Mouse (Mus musculus): Measurements from ENCODE around the gene Cemip2.

The Cemip2 gene

DNA sequence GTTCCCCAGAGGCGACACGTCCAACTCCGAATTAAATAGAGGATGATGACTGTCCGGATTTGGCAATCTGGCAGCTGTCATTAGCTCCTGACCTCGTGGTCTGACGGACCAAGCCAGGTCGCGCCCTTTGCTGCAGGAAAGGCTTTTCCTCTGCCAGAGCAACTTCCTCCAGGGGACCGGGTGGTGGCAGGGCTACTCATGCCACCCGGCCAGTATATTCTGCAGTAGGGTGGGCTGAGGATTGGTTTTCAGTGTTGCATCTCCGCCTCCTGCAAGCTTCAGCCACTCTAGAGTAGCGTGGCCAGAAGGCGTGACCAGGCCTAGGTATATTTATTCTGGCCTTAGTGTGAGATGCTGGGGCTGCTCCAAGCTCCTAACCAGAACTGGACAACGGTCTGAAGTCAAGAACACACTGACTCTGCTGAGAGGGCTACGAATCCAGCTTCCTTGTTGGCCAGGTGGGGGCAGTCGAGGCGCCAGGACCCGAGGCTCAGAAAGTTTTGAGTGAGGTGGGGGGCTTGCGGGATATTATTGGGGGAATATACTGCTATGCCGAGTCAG, 891 bp upstream of the Cemip2 start:
- in situ Hi-C loops (cut with MseI, MboI): no loop called here

GRCm38 (mm10) chr19:21779106-21779505, 964 bp downstream of the Cemip2 start:
- in situ Hi-C loops (cut with MseI, MboI): no loop called here

- in situ Hi-C loops (cut with MseI, MboI): no loop called here
These were observed 2.5 kb downstream of the Cemip2 start for GRCm38 (mm10) chr19:21780663-21781062.

GRCm38 (mm10) chr19:21781066-21781786, 3.1 kb downstream of the Cemip2 start:
- in situ Hi-C loops (cut with MseI, MboI): no loop called here

GRCm38 (mm10) chr19:21781787-21782432, 3.8 kb downstream of the Cemip2 start:
- in situ Hi-C loops (cut with MseI, MboI): no loop called here

GRCm38 (mm10) chr19:21783717-21784116, 5.6 kb downstream of the Cemip2 start:
- in situ Hi-C loops (cut with MseI, MboI): no loop called here

- in situ Hi-C loops (cut with MseI, MboI): no loop called here
These were observed 6.4 kb downstream of the Cemip2 start for GRCm38 (mm10) chr19:21784331-21785131.

GRCm38 (mm10) chr19:21785132-21785528, 7.0 kb downstream of the Cemip2 start:
- in situ Hi-C loops (cut with MseI, MboI): no loop called here

DNA sequence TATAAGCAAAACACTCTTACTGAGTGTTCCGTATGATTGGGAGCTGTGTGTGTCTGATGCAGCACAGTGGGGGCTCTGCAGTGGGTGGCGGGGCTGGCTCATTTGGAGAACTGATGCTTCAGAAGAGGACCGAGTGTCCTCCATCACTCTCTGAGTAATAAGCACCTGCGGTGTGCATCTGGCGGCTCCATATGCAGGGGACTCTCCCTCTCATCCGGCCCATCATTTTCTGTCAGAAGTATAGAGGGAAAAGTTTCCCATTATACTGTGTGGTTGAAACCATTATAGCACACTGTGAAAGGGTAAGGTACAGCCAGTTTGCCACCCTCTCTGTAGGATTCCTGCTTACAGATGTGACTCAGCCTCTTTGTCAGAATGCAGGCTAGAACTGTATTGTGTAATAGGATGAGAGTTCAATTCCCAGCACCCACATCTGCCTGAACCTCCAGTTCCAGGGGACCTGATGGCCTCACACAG, 8.9 kb downstream of the Cemip2 start:
- in situ Hi-C loops (cut with MseI, MboI): no loop called here

DNA sequence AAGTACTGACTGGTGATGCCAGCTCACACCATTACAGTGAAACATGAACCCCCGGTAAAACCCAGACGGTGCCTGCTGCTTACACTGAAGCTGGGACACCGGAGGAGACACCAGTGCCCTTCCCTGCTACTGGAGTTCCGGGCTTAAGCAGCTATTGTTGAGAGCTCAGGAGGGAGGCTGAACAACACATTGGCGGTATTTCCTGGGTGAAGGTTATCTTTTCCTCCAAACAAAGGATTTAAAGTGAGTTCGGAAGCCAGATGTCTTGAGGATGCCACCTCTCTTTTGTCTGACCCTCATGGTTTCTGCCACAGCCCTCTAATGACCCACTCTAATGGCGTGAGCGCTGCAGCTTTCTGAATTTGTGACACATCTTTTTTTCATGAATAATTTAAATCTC, 10.9 kb downstream of the Cemip2 start:
- in situ Hi-C loops (cut with MseI, MboI): no loop called here

GRCm38 (mm10) chr19:21789676-21790075, 11.5 kb downstream of the Cemip2 start:
- in situ Hi-C loops (cut with MseI, MboI): no loop called here

GRCm38 (mm10) chr19:21791386-21791785, 13.2 kb downstream of the Cemip2 start:
- in situ Hi-C loops (cut with MseI, MboI): no loop called here

DNA sequence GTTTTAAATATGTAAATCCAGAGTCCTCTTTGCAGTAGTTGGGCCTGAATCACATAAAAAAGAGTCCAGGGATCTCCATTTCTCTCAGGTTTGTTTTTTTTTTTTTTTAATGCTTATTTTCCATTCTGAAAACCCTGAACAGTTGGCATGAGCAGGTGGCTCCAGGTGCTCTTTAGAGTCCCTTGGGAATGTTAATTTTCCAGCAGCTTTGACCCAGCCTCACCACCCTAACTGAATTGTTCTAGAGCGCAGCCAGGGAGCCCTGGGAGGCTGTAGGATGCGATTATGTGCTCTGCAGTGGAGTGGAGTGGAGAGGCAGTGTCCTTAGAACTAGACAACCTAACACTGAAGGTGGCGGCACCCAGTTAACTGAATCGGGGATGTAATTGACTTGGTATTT, 13.7 kb downstream of the Cemip2 start:
- in situ Hi-C loops (cut with MseI, MboI): no loop called here

- in situ Hi-C loops (cut with MseI, MboI): no loop called here
These were observed 14.5 kb downstream of the Cemip2 start for GRCm38 (mm10) chr19:21792587-21793175.

- in situ Hi-C loops (cut with MseI, MboI): no loop called here
These were observed 16.4 kb downstream of the Cemip2 start for GRCm38 (mm10) chr19:21794569-21794968.

GRCm38 (mm10) chr19:21796333-21796732, 18.2 kb downstream of the Cemip2 start:
- in situ Hi-C loops (cut with MseI, MboI): no loop called here

- in situ Hi-C loops (cut with MseI, MboI): no loop called here
These were observed 20.6 kb downstream of the Cemip2 start for GRCm38 (mm10) chr19:21798700-21799099.

- in situ Hi-C loops (cut with MseI, MboI): no loop called here
These were observed 21.6 kb downstream of the Cemip2 start for GRCm38 (mm10) chr19:21799410-21800373.

DNA sequence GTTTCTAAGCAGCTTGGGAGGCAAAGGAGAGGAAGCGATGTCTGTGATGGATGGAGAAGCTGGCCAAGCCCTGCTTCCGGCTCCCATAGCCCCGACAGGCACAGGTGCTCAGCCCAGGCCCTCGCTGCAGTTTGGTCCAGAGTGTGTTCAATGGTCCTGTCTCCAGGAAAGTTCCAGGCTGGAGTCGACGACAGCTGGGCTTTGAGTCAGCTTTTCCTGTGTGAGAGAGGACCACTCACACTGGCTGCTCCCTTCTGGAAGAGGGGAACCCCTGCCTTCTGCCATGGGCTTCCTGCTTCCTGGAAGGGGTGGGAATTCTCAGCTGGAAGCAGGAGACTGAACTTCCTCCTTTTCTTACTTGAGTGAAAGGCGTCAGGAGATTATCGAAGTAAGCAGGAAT, 26.3 kb downstream of the Cemip2 start:
- in situ Hi-C loops (cut with MseI, MboI): no loop called here

- in situ Hi-C loops (cut with MseI, MboI): no loop called here
These were observed 27.2 kb downstream of the Cemip2 start for GRCm38 (mm10) chr19:21805305-21805704.

- in situ Hi-C loops (cut with MseI, MboI): no loop called here
These were observed 32.0 kb downstream of the Cemip2 start for GRCm38 (mm10) chr19:21810135-21810534.
